Mouse (Mus musculus) heart, adult 2 months (tissue): ENCODE measurements at regions not wholly inside any gene's neighbourhood (a gene's known extent, or its start where the extent isn't known, plus 50 kb on each side); places are given as distances from the start of the nearest gene placed in this dataset.
A peak's percentile ranks its signal among the peaks of the same experiment; 100 is the strongest.

Experiments
- DNase-seq, 2 experiments: peaks; one replicate each; pipeline ENCODE4 v3.0.0; 2021
- H3K27ac ChIP-seq: fragments of 200-600 bp; 2 replicates; pipeline ENCODE4 v1.8.1; 2022
- H3K27me3 ChIP-seq: fragments of 200-500 bp; 2 replicates; pipeline ENCODE4 v1.6.1; 2012; ENCODE audit warnings: mild to moderate bottlenecking, low read length, inconsistent platforms, mixed read lengths; ENCODE audit not compliant: control insufficient read depth, insufficient read depth
- H3K36me3 ChIP-seq: fragments of 200-500 bp; 2 replicates; pipeline ENCODE4 v1.6.1; 2012; ENCODE audit warnings: low read length, inconsistent platforms; ENCODE audit not compliant: control insufficient read depth, insufficient read depth
- H3K4me1 ChIP-seq: fragments of 200-500 bp; 2 replicates; pipeline ENCODE4 v1.6.1; 2011; ENCODE audit warnings: low read length; ENCODE audit not compliant: control insufficient read depth, insufficient read depth
- H3K4me3 ChIP-seq: fragments of 200-600 bp; 2 replicates; pipeline ENCODE4 v1.8.1; 2022
- H3K79me2 ChIP-seq: fragments of 200-500 bp; replicated peaks from 2 replicates; pipeline ENCODE4 v1.6.1; 2012; ENCODE audit warnings: mild to moderate bottlenecking, inconsistent platforms, low read length, moderate library complexity, mixed read lengths; ENCODE audit not compliant: control insufficient read depth, insufficient read depth
- H3K9ac ChIP-seq: fragments of 200-500 bp; 2 replicates; pipeline ENCODE4 v1.6.1; 2012; ENCODE audit warnings: low read depth, mild to moderate bottlenecking, control low read depth, inconsistent platforms, low read length, mixed read lengths
- CTCF ChIP-seq: fragments of 200-600 bp; IDR thresholded peaks from 2 replicates; pipeline ENCODE4 v1.8.1; 2022; ENCODE audit warnings: antibody characterized with exemption, mild to moderate bottlenecking, moderate library complexity
- EP300 ChIP-seq: fragments of 200-500 bp; IDR thresholded peaks from 2 replicates; pipeline ENCODE4 v1.6.1; 2011; ENCODE audit warnings: low read depth, low read length, control low read depth; ENCODE audit not compliant: insufficient read depth
- POLR2A ChIP-seq: fragments of 200-500 bp; IDR thresholded peaks from 2 replicates; pipeline ENCODE4 v1.6.1; 2011; ENCODE audit warnings: mild to moderate bottlenecking, low read depth, low read length, control low read depth; ENCODE audit not compliant: insufficient read depth
- WGBS: fragments of 180-500 bp; shearing (Covaris S2); methylation state at CpG from one replicate; pipeline ENCODE4 v1.1.7; 2018; 5-methylcytosine and 5-hydroxymethylcytosine counted together
- intact Hi-C: fragments of 180-260 bp; cut with DNase I; formaldehyde crosslinking; loops from one replicate; pipeline ENCODE4 v1.15.1; 2025

- no peak overlapping the region for H3K4me3 ChIP-seq
- WGBS: 49% methylated on average over 5 of the region's 5 CpGs
- H3K27me3 ChIP-seq: no peaks in the 10 kb centered on the region
- TF ChIP-seq EP300 (no peak), POLR2A (no peak), CTCF (no peak)
- no peaks in the 10 kb centered on the region for H3K36me3 ChIP-seq
- no peaks in the 10 kb centered on the region for H3K79me2 ChIP-seq
- DNase-seq: no peak
- no peaks in the 10 kb centered on the region; the same call in 1 of the 2 replicates for H3K4me1 ChIP-seq
- H3K27ac ChIP-seq: no peak overlapping the region
- intact Hi-C loops: loop anchor here (10.0 kb wide), 1 partner anchor 254 kb away; no protein-coding TSS in a partner anchor
- no peak overlapping the region for H3K9ac ChIP-seq
These were observed 582.6 kb upstream of the Clint1 start for GRCm38 (mm10) chr11:45269215-45269614.

GRCm38 (mm10) chr11:45271206-45271605, 580.6 kb upstream of the Clint1 start:
- H3K27ac ChIP-seq: no peak overlapping the region
- H3K79me2 ChIP-seq: no peaks in the 10 kb centered on the region
- no peak overlapping the region for H3K9ac ChIP-seq
- 59% methylated on average over 3 of the region's 3 CpGs for whole genome bisulfite sequencing
- no peak for DNase-seq
- H3K4me1 ChIP-seq: no peaks in the 10 kb centered on the region
- no peak overlapping the region for H3K4me3 ChIP-seq
- intact Hi-C loops: no loop called here
- no peaks in the 10 kb centered on the region for H3K36me3 ChIP-seq
- H3K27me3 ChIP-seq: no peaks in the 10 kb centered on the region
- no peak for TF ChIP-seq EP300
- no peak for TF ChIP-seq POLR2A
- no peak for TF ChIP-seq CTCF

GRCm38 (mm10) chr11:45274446-45275119, 577.3 kb upstream of the Clint1 start:
- Histone ChIP-seq H3K27ac (no peak overlapping the region), H3K36me3 (no peaks in the 10 kb centered on the region), H3K79me2 (no peaks in the 10 kb centered on the region), H3K27me3 (no peaks in the 10 kb centered on the region), H3K4me1 (no peaks in the 10 kb centered on the region), H3K9ac (no peak overlapping the region), H3K4me3 (no peak overlapping the region)
- intact Hi-C loops: no loop called here
- WGBS: 79% methylated on average over 10 of the region's 10 CpGs
- no peak for DNase-seq
- TF ChIP-seq CTCF (no peak), EP300 (no peak), POLR2A (no peak)

- H3K4me1 ChIP-seq: no peaks in the 10 kb centered on the region
- peak in 1 of 2 experiments; percentile 21 for DNase-seq
- H3K9ac ChIP-seq: no peak overlapping the region
- no peak overlapping the region for H3K27ac ChIP-seq
- intact Hi-C loops: no loop called here
- no peaks in the 10 kb centered on the region for H3K27me3 ChIP-seq
- WGBS: 28% methylated on average over 3 of the region's 3 CpGs
- no peaks in the 10 kb centered on the region for H3K36me3 ChIP-seq
- TF ChIP-seq POLR2A: no peak
- no peak for TF ChIP-seq EP300
- TF ChIP-seq CTCF: no peak
- H3K79me2 ChIP-seq: no peaks in the 10 kb centered on the region
- no peak overlapping the region for H3K4me3 ChIP-seq
These were observed 576.7 kb upstream of the Clint1 start for GRCm38 (mm10) chr11:45275170-45275569.

GRCm38 (mm10) chr11:45296772-45297171, 555.1 kb upstream of the Clint1 start:
- H3K4me1 ChIP-seq: no peaks in the 10 kb centered on the region
- no peaks in the 10 kb centered on the region for H3K27me3 ChIP-seq
- no peaks in the 10 kb centered on the region for H3K36me3 ChIP-seq
- 25% methylated on average over 2 of the region's 2 CpGs for WGBS
- no peak overlapping the region for H3K9ac ChIP-seq
- intact Hi-C loops: no loop called here
- H3K27ac ChIP-seq: no peak overlapping the region
- TF ChIP-seq EP300 (no peak), CTCF (no peak), POLR2A (no peak)
- DNase-seq: no peak
- no peak overlapping the region for H3K4me3 ChIP-seq
- H3K79me2 ChIP-seq: no peaks in the 10 kb centered on the region

GRCm38 (mm10) chr11:45311934-45312333, 539.9 kb upstream of the Clint1 start:
- no peak for DNase-seq
- WGBS: 87% methylated on average over 6 of the region's 6 CpGs
- no peaks in the 10 kb centered on the region for H3K79me2 ChIP-seq
- TF ChIP-seq CTCF: no peak
- no peak for TF ChIP-seq EP300
- intact Hi-C loops: no loop called here
- H3K4me1 ChIP-seq: no peaks in the 10 kb centered on the region
- H3K36me3 ChIP-seq: no peaks in the 10 kb centered on the region
- no peaks in the 10 kb centered on the region for H3K27me3 ChIP-seq
- H3K27ac ChIP-seq: no peak overlapping the region
- H3K4me3 ChIP-seq: no peak overlapping the region
- H3K9ac ChIP-seq: no peak overlapping the region

- Histone ChIP-seq H3K36me3 (no peaks in the 10 kb centered on the region), H3K27me3 (no peaks in the 10 kb centered on the region), H3K27ac (no peak overlapping the region), H3K9ac (no peak overlapping the region), H3K4me3 (no peak overlapping the region), H3K4me1 (no peaks in the 10 kb centered on the region), H3K79me2 (no peaks in the 10 kb centered on the region)
- WGBS: 54% methylated on average over 5 of the region's 5 CpGs
- intact Hi-C loops: no loop called here
- DNase-seq: no peak
- TF ChIP-seq EP300: no peak
- TF ChIP-seq CTCF: no peak
- no peak for TF ChIP-seq POLR2A
These were observed 528.1 kb upstream of the Clint1 start for GRCm38 (mm10) chr11:45323766-45324165.
